Mouse (Mus musculus) neural tube, embryonic 12.5 days (tissue): ENCODE measurements around the gene Prss57. TPM values are rescaled to one million over a fixed set of nuclear protein-coding genes. Genes with fewer than 3 reads are reported as not detected.
A peak's percentile ranks its signal among the peaks of the same experiment; 100 is the strongest.

Source experiments
- ATAC-seq: fragments of 200-750 bp; cut with Nextera tagmentation; 2 replicates; pipeline ENCODE4 v1.8.0; 2017; ENCODE audit warnings: low read depth, mild to moderate bottlenecking, moderate TSS enrichment, moderate library complexity; ENCODE audit not compliant: low FRiP score
- H3K27ac ChIP-seq: fragments of 300-500 bp; sonication (generic); 2 replicates; pipeline ENCODE4 v1.5.1; 2016
- H3K27me3 ChIP-seq: fragments of 300-500 bp; sonication (generic); replicated peaks from 2 replicates; pipeline ENCODE4 v1.6.1; 2016; ENCODE audit warnings: mild to moderate bottlenecking
- H3K36me3 ChIP-seq: fragments of 300-500 bp; sonication (generic); 2 replicates; pipeline ENCODE4 v1.6.1; 2016; ENCODE audit warnings: mild to moderate bottlenecking
- H3K4me1 ChIP-seq: fragments of 300-500 bp; sonication (generic); 2 replicates; pipeline ENCODE4 v1.6.1; 2016
- H3K4me2 ChIP-seq: fragments of 300-500 bp; sonication (generic); replicated peaks from 2 replicates; pipeline ENCODE4 v1.6.1; 2016; ENCODE audit warnings: mild to moderate bottlenecking
- H3K4me3 ChIP-seq: fragments of 300-500 bp; sonication (generic); 2 replicates; pipeline ENCODE4 v1.5.1; 2016
- H3K9ac ChIP-seq: fragments of 300-500 bp; sonication (generic); 2 replicates; pipeline ENCODE4 v1.6.1; 2016; ENCODE audit warnings: mild to moderate bottlenecking
- H3K9me3 ChIP-seq: fragments of 300-500 bp; sonication (generic); 2 replicates; pipeline ENCODE4 v1.6.1; 2016; ENCODE audit warnings: mild to moderate bottlenecking
- WGBS: fragments of 180-500 bp; shearing (Covaris S2); methylation state at CpG from one replicate; pipeline ENCODE4 v1.1.7; 2016; 5-methylcytosine and 5-hydroxymethylcytosine counted together
- polyA plus RNA-seq: library from polyadenylated mRNA; unstranded; fragments of >200 nt; fragmentation: Nextera tagmentation; extraction: Ambion mirVana; gene quantifications from 2 replicates; pipeline ENCODE4 v1.2.1, GENCODE M21; 2016

Prss57 gene
- polyA plus RNA-seq, 1 experiment from 2014 or later, result 0.16 TPM

GRCm38 (mm10) chr10:79805636-79806035, 14.9 kb upstream of the Prss57 start:
- Histone ChIP-seq H3K27ac (no peak overlapping the region), H3K4me2 (no peak overlapping the region), H3K36me3 (peaks cover 38% of the 10 kb centered on the region), H3K27me3 (no peaks in the 10 kb centered on the region), H3K9me3 (no peaks in the 10 kb centered on the region), H3K4me1 (peaks cover 69% of the 10 kb centered on the region), H3K4me3 (no peak overlapping the region), H3K9ac (no peak overlapping the region)
- 84% methylated on average over 11 of the region's 11 CpGs for WGBS
- ATAC-seq, result no peak

GRCm38 (mm10) chr10:79803716-79804323, 13.1 kb upstream of the Prss57 start:
- ATAC-seq, result peak; percentile 93
- no peaks in the 10 kb centered on the region for H3K9me3 ChIP-seq
- peak overlapping the region; percentile 62 for H3K4me2 ChIP-seq
- peaks cover 25% of the 10 kb centered on the region for H3K36me3 ChIP-seq
- H3K9ac ChIP-seq, result peak overlapping the region; percentile 10; the same call in 1 of the 2 replicates
- WGBS, result 3% methylated on average over 29 of the region's 29 CpGs
- H3K4me1 ChIP-seq, result peaks cover 74% of the 10 kb centered on the region
- peak overlapping the region; percentile 20; the same call in 1 of the 2 replicates for H3K4me3 ChIP-seq
- H3K27me3 ChIP-seq, result no peaks in the 10 kb centered on the region
- peak overlapping the region; percentile 91 for H3K27ac ChIP-seq

GRCm38 (mm10) chr10:79802331-79802971, 11.7 kb upstream of the Prss57 start:
- no peak for ATAC-seq
- no peaks in the 10 kb centered on the region for H3K9me3 ChIP-seq
- 41% methylated on average over 11 of the region's 11 CpGs for whole genome bisulfite sequencing
- peak overlapping the region; percentile 34 for H3K4me2 ChIP-seq
- peaks cover 12% of the 10 kb centered on the region; the same call in 1 of the 2 replicates for H3K36me3 ChIP-seq
- no peak overlapping the region for H3K4me3 ChIP-seq
- H3K4me1 ChIP-seq, result peaks cover 75% of the 10 kb centered on the region
- peak overlapping the region; percentile 91 for H3K27ac ChIP-seq
- no peaks in the 10 kb centered on the region for H3K27me3 ChIP-seq
- peak overlapping the region; percentile 13; the same call in 1 of the 2 replicates for H3K9ac ChIP-seq

- Histone ChIP-seq H3K4me2 (peak overlapping the region; percentile 34), H3K4me1 (peaks cover 73% of the 10 kb centered on the region), H3K9me3 (no peaks in the 10 kb centered on the region), H3K9ac (no peak overlapping the region), H3K4me3 (no peak overlapping the region), H3K27me3 (no peaks in the 10 kb centered on the region), H3K36me3 (peaks cover 6% of the 10 kb centered on the region; the same call in 1 of the 2 replicates), H3K27ac (no peak overlapping the region; the same call in 1 of the 2 replicates)
- ATAC-seq, result no peak
- WGBS, result 43% methylated on average over 3 of the region's 3 CpGs
Observed at GRCm38 (mm10) chr10:79801837-79802236, 11.1 kb upstream of the Prss57 start.

- Histone ChIP-seq H3K27ac (no peak overlapping the region; the same call in 1 of the 2 replicates), H3K9ac (no peak overlapping the region), H3K4me1 (peaks cover 65% of the 10 kb centered on the region)
Observed at GRCm38 (mm10) chr10:79800508-79800907, 9.7 kb upstream of the Prss57 start.

GRCm38 (mm10) chr10:79798289-79798928, 7.6 kb upstream of the Prss57 start:
- ATAC-seq, result no peak
- Histone ChIP-seq H3K4me2 (no peak overlapping the region), H3K27me3 (no peaks in the 10 kb centered on the region), H3K9me3 (no peaks in the 10 kb centered on the region), H3K27ac (no peak overlapping the region), H3K4me1 (peaks cover 57% of the 10 kb centered on the region), H3K4me3 (no peak overlapping the region), H3K9ac (no peak overlapping the region), H3K36me3 (0 out of 2 replicates have a peak, but pooled peaks cover 3% of the 10 kb centered on the region)
- WGBS, result 91% methylated on average over 12 of the region's 12 CpGs

More at GRCm38 (mm10) chr10:79800508-79800907, 9.7 kb upstream of the Prss57 start:
- Histone ChIP-seq H3K4me3 (no peak overlapping the region), H3K4me2 (no peak overlapping the region), H3K36me3 (0 out of 2 replicates have a peak, but pooled peaks cover 3% of the 10 kb centered on the region), H3K9me3 (no peaks in the 10 kb centered on the region), H3K27me3 (no peaks in the 10 kb centered on the region)
- 82% methylated on average over 11 of the region's 11 CpGs for WGBS
- ATAC-seq, result no peak

- Histone ChIP-seq H3K27ac (peak overlapping the region; percentile 27; the same call in 1 of the 2 replicates), H3K4me3 (peak overlapping the region; percentile 15), H3K9me3 (no peaks in the 10 kb centered on the region), H3K4me2 (peak overlapping the region; percentile 40), H3K9ac (peak overlapping the region; percentile 26; the same call in 1 of the 2 replicates), H3K27me3 (no peaks in the 10 kb centered on the region), H3K36me3 (0 out of 2 replicates have a peak, but pooled peaks cover 3% of the 10 kb centered on the region), H3K4me1 (peaks cover 49% of the 10 kb centered on the region)
- no peak for ATAC-seq
- WGBS, result 42% methylated on average over 15 of the region's 15 CpGs
Observed at GRCm38 (mm10) chr10:79797326-79797725, 6.6 kb upstream of the Prss57 start.

- Histone ChIP-seq H3K4me2 (0 out of 2 replicates have a peak overlapping the region, but pooled peaks have one; percentile 3), H3K4me1 (peaks cover 37% of the 10 kb centered on the region), H3K4me3 (no peak overlapping the region), H3K27me3 (no peaks in the 10 kb centered on the region), H3K36me3 (0 out of 2 replicates have a peak, but pooled peaks cover 3% of the 10 kb centered on the region), H3K9ac (no peak overlapping the region), H3K27ac (no peak overlapping the region), H3K9me3 (no peaks in the 10 kb centered on the region)
- 98% methylated on average over 3 of the region's 3 CpGs for WGBS
- no peak for ATAC-seq
Observed at GRCm38 (mm10) chr10:79795905-79796304, 5.1 kb upstream of the Prss57 start.

- H3K27ac ChIP-seq, result peak overlapping the region; percentile 46; the same call in 1 of the 2 replicates
- whole genome bisulfite sequencing, result 7% methylated on average over 10 of the region's 10 CpGs
- 0 out of 2 replicates have a peak, but pooled peaks cover 1% of the 10 kb centered on the region for H3K27me3 ChIP-seq
- peaks cover 33% of the 10 kb centered on the region for H3K4me1 ChIP-seq
- H3K36me3 ChIP-seq, result no peaks in the 10 kb centered on the region
- H3K9me3 ChIP-seq, result no peaks in the 10 kb centered on the region
- H3K4me3 ChIP-seq, result peak overlapping the region; percentile 92
- H3K4me2 ChIP-seq, result peak overlapping the region; percentile 70
- ATAC-seq, result peak; percentile 43; the same call in 1 of the 2 replicates
- peak overlapping the region; percentile 98 for H3K9ac ChIP-seq
Observed at GRCm38 (mm10) chr10:79794491-79794931, 3.8 kb upstream of the Prss57 start.

GRCm38 (mm10) chr10:79793738-79794490, 3.2 kb upstream of the Prss57 start:
- Histone ChIP-seq H3K4me1 (peaks cover 33% of the 10 kb centered on the region), H3K27ac (peak overlapping the region; percentile 46), H3K36me3 (no peaks in the 10 kb centered on the region), H3K4me3 (peak overlapping the region; percentile 92), H3K9ac (peak overlapping the region; percentile 98), H3K4me2 (peak overlapping the region; percentile 70), H3K9me3 (no peaks in the 10 kb centered on the region), H3K27me3 (0 out of 2 replicates have a peak, but pooled peaks cover 4% of the 10 kb centered on the region)
- peak; percentile 36; the same call in 1 of the 2 replicates for ATAC-seq
- under 1% methylated on average over 38 of the region's 38 CpGs for WGBS

- peak; percentile 63 for ATAC-seq
- 6% methylated on average over 51 of the region's 51 CpGs for WGBS
- Histone ChIP-seq H3K4me2 (peak within 1 kb of the TSS; percentile 70), H3K9ac (peak within 1 kb of the TSS; percentile 98), H3K27ac (peak within 1 kb of the TSS; percentile 46), H3K4me1 (peaks cover 30% of the 10 kb centered on the region), H3K27me3 (0 out of 2 replicates have a peak, but pooled peaks cover 4% of the 10 kb centered on the region), H3K4me3 (peak within 1 kb of the TSS; percentile 92), H3K36me3 (no peaks in the 10 kb centered on the region), H3K9me3 (no peaks in the 10 kb centered on the region)
Observed at GRCm38 (mm10) chr10:79793051-79793737, 2.4 kb upstream of the Prss57 start, which contains the start of gene Palm. Palm (plus strand) TSS chr10:79793572.
